Mouse (Mus musculus) limb, embryonic 11.5 days (tissue): ENCODE results near the gene Pcdh18. TPM values are rescaled to one million over a fixed set of nuclear protein-coding genes. Genes with fewer than 3 reads are reported as not detected.

Experiments used
- ATAC-seq: fragments of 200-750 bp; cut with Nextera tagmentation; 2 replicates; pipeline ENCODE4 v1.8.0; 2017; ENCODE audit warnings: low read depth; ENCODE audit not compliant: insufficient number of reproducible peaks, low FRiP score, low TSS enrichment
- DNase-seq: peaks from one replicate; pipeline ENCODE4 v3.0.0-alpha.2; 2015; ENCODE audit warnings: low spot score
- H3K27ac ChIP-seq: fragments of 300-500 bp; sonication (generic); replicated peaks from 2 replicates; pipeline ENCODE4 v1.5.1; 2014; ENCODE audit warnings: low read depth, mild to moderate bottlenecking, low read length
- H3K27me3 ChIP-seq: fragments of 300-500 bp; sonication (generic); 2 replicates; pipeline ENCODE4 v1.6.1; 2014; ENCODE audit warnings: mild to moderate bottlenecking, low read length, mixed read lengths; ENCODE audit not compliant: control insufficient read depth, insufficient read depth
- H3K36me3 ChIP-seq: fragments of 300-500 bp; sonication (generic); 2 replicates; pipeline ENCODE4 v1.6.1; 2014; ENCODE audit warnings: mild to moderate bottlenecking, low read length, moderate library complexity, mixed read lengths; ENCODE audit not compliant: control insufficient read depth, insufficient read depth
- H3K4me1 ChIP-seq: fragments of 300-500 bp; sonication (generic); 2 replicates; pipeline ENCODE4 v1.6.1; 2014; ENCODE audit warnings: low read length, mixed read lengths; ENCODE audit not compliant: control insufficient read depth, insufficient read depth
- H3K4me2 ChIP-seq: fragments of 300-500 bp; sonication (generic); 2 replicates; pipeline ENCODE4 v1.6.1; 2014; ENCODE audit warnings: low read depth, mild to moderate bottlenecking, moderate library complexity; ENCODE audit not compliant: severe bottlenecking
- H3K4me3 ChIP-seq: fragments of 300-500 bp; sonication (generic); 2 replicates; pipeline ENCODE4 v1.5.1; 2014; ENCODE audit warnings: low read depth, low read length
- H3K9ac ChIP-seq: fragments of 300-500 bp; sonication (generic); 2 replicates; pipeline ENCODE4 v1.6.1; 2014; ENCODE audit warnings: mild to moderate bottlenecking, low read length
- H3K9me3 ChIP-seq: fragments of 300-500 bp; sonication (generic); 2 replicates; pipeline ENCODE4 v1.6.1; 2016; ENCODE audit warnings: low read length; ENCODE audit not compliant: control insufficient read depth
- WGBS: fragments of 180-500 bp; shearing (Covaris S2); extraction: QIAGEN DNeasy Blood & Tissue Kit; methylation state at CpG from one replicate; pipeline ENCODE4 v1.1.7; 2014; 5-methylcytosine and 5-hydroxymethylcytosine counted together
- polyA plus RNA-seq: library from polyadenylated mRNA; unstranded; fragments of >200 nt; fragmentation: Nextera tagmentation; extraction: Ambion mirVana; gene quantifications from 2 replicates; pipeline ENCODE4 v1.2.1, GENCODE M21; 2014

The Pcdh18 gene
- 130 and 152 TPM in 2 replicates for polyA plus RNA-seq

- Histone ChIP-seq H3K9ac (peak within 1 kb of the TSS; percentile 98), H3K4me2 (peak within 1 kb of the TSS; percentile 79), H3K27ac (peak within 1 kb of the TSS; percentile 99), H3K36me3 (peaks cover 10% of the 10 kb centered on the region), H3K4me3 (peak within 1 kb of the TSS; percentile 55), H3K4me1 (peaks cover 9% of the 10 kb centered on the region; the same call in 1 of the 2 replicates), H3K9me3 (no peaks in the 10 kb centered on the region), H3K27me3 (no peaks in the 10 kb centered on the region)
- ATAC-seq (peak; percentile 95), DNase-seq (peak; percentile 95)
- WGBS: under 1% methylated on average over 43 of the region's 43 CpGs
Measured at GRCm38 (mm10) chr3:49756870-49757625, at the start of gene Pcdh18. Gene Pcdh18 (minus strand): TSS chr3:49757325.

- no peak for ATAC-seq
- Histone ChIP-seq H3K4me2 (no peak overlapping the region), H3K36me3 (no peaks in the 10 kb centered on the region), H3K9me3 (no peaks in the 10 kb centered on the region), H3K9ac (no peak overlapping the region), H3K27me3 (no peaks in the 10 kb centered on the region), H3K4me1 (peaks cover 7% of the 10 kb centered on the region; the same call in 1 of the 2 replicates), H3K27ac (no peak overlapping the region), H3K4me3 (no peak overlapping the region)
- no peak for DNase-seq
- 55% methylated on average over 2 of the region's 2 CpGs for WGBS
Measured at GRCm38 (mm10) chr3:49806823-49807222, 49.7 kb upstream of the Pcdh18 start.

- Histone ChIP-seq H3K4me3 (no peak overlapping the region), H3K27ac (no peak overlapping the region), H3K27me3 (no peaks in the 10 kb centered on the region), H3K9me3 (no peaks in the 10 kb centered on the region), H3K4me2 (no peak overlapping the region), H3K4me1 (peaks cover 5% of the 10 kb centered on the region; the same call in 1 of the 2 replicates), H3K36me3 (no peaks in the 10 kb centered on the region), H3K9ac (no peak overlapping the region)
- ATAC-seq (no peak), DNase-seq (no peak)
- WGBS: 91% methylated on average over 1 of the region's 1 CpGs
Measured at GRCm38 (mm10) chr3:49805511-49805910, 48.4 kb upstream of the Pcdh18 start.

DNA sequence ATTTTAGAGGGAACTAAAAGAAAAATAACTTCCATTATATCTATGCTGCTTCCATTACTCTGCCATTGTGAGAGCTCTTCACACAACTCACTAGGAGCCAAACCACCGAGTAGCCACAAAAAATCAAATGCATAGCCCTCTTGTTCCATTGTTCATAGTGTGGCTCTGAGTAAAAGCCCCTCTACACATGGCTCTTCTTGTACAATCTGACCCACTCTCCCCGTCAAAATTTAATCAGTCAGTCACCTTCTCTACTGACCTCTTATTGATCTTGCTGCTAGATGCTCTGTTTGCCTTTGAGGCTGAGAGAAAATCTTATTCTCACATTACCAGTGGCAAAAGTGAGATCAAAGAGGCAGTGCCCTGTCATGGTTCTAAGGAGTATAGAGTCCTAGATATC lies 31.2 kb upstream of the Pcdh18 start:
- H3K9ac ChIP-seq: no peak overlapping the region
- DNase-seq (no peak), ATAC-seq (no peak)
- H3K36me3 ChIP-seq: no peaks in the 10 kb centered on the region
- H3K4me2 ChIP-seq: no peak overlapping the region
- H3K27me3 ChIP-seq: no peaks in the 10 kb centered on the region
- no peak overlapping the region for H3K27ac ChIP-seq
- 73% methylated on average over 2 of the region's 2 CpGs for WGBS
- no peaks in the 10 kb centered on the region for H3K4me1 ChIP-seq
- H3K4me3 ChIP-seq: no peak overlapping the region
- H3K9me3 ChIP-seq: no peaks in the 10 kb centered on the region

- ATAC-seq: no peak
- Histone ChIP-seq H3K4me3 (no peak overlapping the region), H3K4me1 (no peaks in the 10 kb centered on the region), H3K27me3 (no peaks in the 10 kb centered on the region), H3K27ac (no peak overlapping the region), H3K9me3 (no peaks in the 10 kb centered on the region), H3K4me2 (no peak overlapping the region), H3K9ac (no peak overlapping the region), H3K36me3 (no peaks in the 10 kb centered on the region)
- 89% methylated on average over 4 of the region's 4 CpGs for whole genome bisulfite sequencing
- no peak for DNase-seq
Measured at GRCm38 (mm10) chr3:49787719-49788118, 30.6 kb upstream of the Pcdh18 start.

DNA sequence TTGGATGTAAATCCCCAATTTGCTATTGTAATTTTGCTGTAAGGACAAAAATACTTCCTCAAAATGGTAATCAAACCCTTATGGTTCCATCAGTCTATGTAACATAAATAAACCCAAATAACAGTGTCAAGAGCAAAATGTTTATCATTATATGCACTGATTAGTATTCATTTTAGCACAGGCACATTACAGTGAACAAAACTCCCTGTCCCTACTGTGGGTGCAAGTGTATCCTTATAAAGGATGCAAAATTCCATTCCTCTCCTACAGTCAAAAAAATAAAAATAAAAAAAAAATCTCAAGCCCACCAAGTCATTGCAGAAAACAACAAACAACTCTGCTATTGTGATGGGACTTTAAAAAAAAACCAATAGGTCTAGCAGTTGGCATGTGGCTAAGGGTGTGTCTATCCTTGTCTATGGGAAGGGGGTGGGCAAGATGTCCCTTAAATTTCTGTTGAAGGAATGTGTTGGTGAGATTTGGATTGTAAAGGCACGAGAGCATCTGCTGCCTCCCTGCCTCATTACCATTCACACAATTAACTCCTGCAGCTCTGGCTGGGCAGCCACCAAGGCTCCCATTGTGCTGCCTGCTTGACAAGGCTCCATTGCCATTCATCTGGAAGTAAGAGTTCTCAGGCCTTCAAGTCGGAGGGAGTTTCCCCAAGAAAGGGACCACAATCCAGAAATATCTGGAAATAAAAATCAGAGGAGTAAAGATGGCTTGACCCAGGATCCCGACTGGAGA lies 12.0 kb upstream of the Pcdh18 start:
- Histone ChIP-seq H3K9me3 (no peaks in the 10 kb centered on the region), H3K4me2 (no peak overlapping the region), H3K4me3 (no peak overlapping the region), H3K4me1 (no peaks in the 10 kb centered on the region), H3K27ac (no peak overlapping the region), H3K36me3 (no peaks in the 10 kb centered on the region), H3K27me3 (no peaks in the 10 kb centered on the region), H3K9ac (no peak overlapping the region)
- 30% methylated on average over 3 of the region's 3 CpGs for WGBS
- no peak for ATAC-seq
- no peak for DNase-seq

- 93% methylated on average over 5 of the region's 5 CpGs for WGBS
- ATAC-seq: no peak
Measured at GRCm38 (mm10) chr3:49762711-49763110, 5.6 kb upstream of the Pcdh18 start.

DNA sequence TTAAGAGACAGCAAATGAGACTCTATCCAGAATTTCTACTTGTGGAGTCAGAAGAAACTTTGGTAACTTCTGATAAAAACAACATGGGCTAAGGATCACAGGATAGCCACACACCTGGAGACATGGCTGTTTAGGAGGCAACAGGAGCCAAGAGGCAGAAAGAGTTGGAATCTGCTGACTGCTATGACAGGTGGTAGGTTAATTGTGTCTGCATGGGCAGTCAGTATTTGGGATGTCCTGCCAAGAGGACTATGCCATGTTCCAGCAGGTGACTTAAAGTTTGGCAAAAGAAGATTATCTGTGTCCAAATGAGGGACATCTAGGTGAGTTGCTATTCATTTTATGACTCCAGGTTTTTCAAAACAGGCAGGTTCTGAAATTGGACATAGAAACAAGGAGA lies 4.8 kb upstream of the Pcdh18 start:
- Histone ChIP-seq H3K4me2 (no peak overlapping the region), H3K27me3 (no peaks in the 10 kb centered on the region), H3K27ac (no peak overlapping the region), H3K9ac (no peak overlapping the region), H3K9me3 (no peaks in the 10 kb centered on the region), H3K36me3 (no peaks in the 10 kb centered on the region), H3K4me3 (no peak overlapping the region), H3K4me1 (no peaks in the 10 kb centered on the region)
- ATAC-seq: no peak
- DNase-seq: no peak

More at GRCm38 (mm10) chr3:49762711-49763110, 5.6 kb upstream of the Pcdh18 start:
- Histone ChIP-seq H3K36me3 (no peaks in the 10 kb centered on the region), H3K27ac (no peak overlapping the region), H3K4me3 (no peak overlapping the region), H3K27me3 (no peaks in the 10 kb centered on the region), H3K9me3 (no peaks in the 10 kb centered on the region), H3K4me1 (no peaks in the 10 kb centered on the region), H3K9ac (no peak overlapping the region), H3K4me2 (no peak overlapping the region)
- DNase-seq: no peak
